Comparison of ENCODE assay signal across 8 mouse cellular contexts in genomic region chr5:143818461-143818860, GRCm38 (mm10). TPM values are rescaled to one million over a fixed set of nuclear protein-coding genes. Genes with fewer than 3 reads are reported as not detected.
DNase-seq lines count a peak whose midpoint lies in the region; TF ChIP-seq lines count a peak whose summit lies in the region.

No protein-coding gene starts in this region.

- H3K27me3 ChIP-seq in cerebellum, adult 2 months (ENCODE audit: control insufficient read depth, insufficient read depth, low read length): no peaks in the 10 kb centered on the region
- no peaks in the 10 kb centered on the region for H3K27me3 ChIP-seq in liver, adult 2 months (ENCODE audit: control insufficient read depth, insufficient read depth, low read length)

- no peak for TF ChIP-seq CTCF in cerebellum, adult 2 months (IDR thresholded peaks at IDR 0.05; ENCODE audit: borderline replicate concordance, insufficient read depth, low read depth, low read length)
- TF ChIP-seq CTCF in liver, adult 2 months (IDR thresholded peaks at IDR 0.05; ENCODE audit: low read depth, low read length): no peak

- H3K27ac ChIP-seq in cerebellum, adult 2 months (ENCODE audit: insufficient read depth, low read length): no peak overlapping the region
- H3K27ac ChIP-seq in liver, adult 2 months (replicated peaks; ENCODE audit: insufficient read depth, low read depth, low read length): peak overlapping the region; percentile 29

- no peaks in the 10 kb centered on the region; the same call in 1 of the 2 replicates for H3K4me1 ChIP-seq in cerebellum, adult 2 months (ENCODE audit: control insufficient read depth, insufficient read depth, low read length)
- peaks cover 9% of the 10 kb centered on the region for H3K4me1 ChIP-seq in liver, adult 2 months (ENCODE audit: control insufficient read depth, insufficient read depth, low read length)

- no peak for TF ChIP-seq POLR2A in cerebellum, adult 2 months (IDR thresholded peaks at IDR 0.05; ENCODE audit: borderline replicate concordance, insufficient read depth, low read length)
- no peak for TF ChIP-seq POLR2A in liver, adult 2 months (IDR thresholded peaks at IDR 0.05; ENCODE audit: extremely low read depth, insufficient read depth, low read length)

- H3K9ac ChIP-seq in liver, adult 2 months (ENCODE audit: low read depth, low read length): peak overlapping the region; percentile 55

- 8% methylated on average over 10 of the region's 10 CpGs for WGBS in cerebellum, adult 2 months
- 5% methylated on average over 10 of the region's 10 CpGs for WGBS in liver, adult 2 months

- peaks cover 21% of the 10 kb centered on the region; the same call in 1 of the 2 replicates for H3K79me2 ChIP-seq in liver, adult 2 months (ENCODE audit: control insufficient read depth, insufficient read depth, low read length)

- no peak for DNase-seq in cerebellum, adult 2 months
- no peak for DNase-seq in cerebellum, adult 9-10 months
- peak; percentile 31 for DNase-seq in 3T3-L1 (ENCODE audit: low read depth, low spot score)
- peak; percentile 1 for DNase-seq in fibroblast of lung, adult 2 months (ENCODE audit: low read depth)
- DNase-seq in liver, adult 2 months (ENCODE audit: extremely low read depth, low read depth, low spot score): no peak
- DNase-seq in ovary, postnatal 14 days (ENCODE audit: low spot score): no peak
- no peak for DNase-seq in right cerebral cortex, postnatal 10 days (ENCODE audit: low spot score in 2 of 2)
- no peak for DNase-seq in gastrocnemius, adult 18-20 months (ENCODE audit: low spot score)

- peak overlapping the region; percentile 85 for H3K4me3 ChIP-seq in cerebellum, adult 2 months (replicated peaks; ENCODE audit: insufficient read depth, low read depth, low read length)
- peak overlapping the region; percentile 87 for H3K4me3 ChIP-seq in liver, adult 2 months (ENCODE audit: insufficient read depth, low read depth, low read length)

- no peaks in the 10 kb centered on the region for H3K36me3 ChIP-seq in liver, adult 2 months (ENCODE audit: control insufficient read depth, insufficient read depth, low read length)

RNA-seq across cellular contexts. Expression of gene Eif2ak1, which starts 0.9 kb away (rescaled TPM):
- polyA plus RNA-seq in cerebellum, adult 2 months (2012; rRNA removed): 40.5 and 40.9 TPM in 2 replicates
- 11.1 and 13.2 TPM in 2 replicates for total RNA-seq in liver, adult 2 months (2014; rRNA removed)
- polyA plus RNA-seq in liver, adult 2 months (2012; rRNA removed): 13.1 and 14.0 TPM in 2 replicates
- 10 to 100 TPM; 25.2 to 27.4 TPM for total RNA-seq in gastrocnemius, adult 18-20 months (2021)

Comparison
In these comparisons a context has a peak if more than half of its experiments do, and no peak if none do; other contexts are left out.
1. DNase-seq: peak in 3T3-L1 (single experiment) and fibroblast of lung, adult 2 months (single experiment); none in cerebellum, adult 2 months (0 of 2), cerebellum, adult 9-10 months (single experiment), liver, adult 2 months (single experiment), ovary, postnatal 14 days (single experiment), right cerebral cortex, postnatal 10 days (0 of 2) and gastrocnemius, adult 18-20 months (single experiment).